Mouse (Mus musculus) cerebellum, adult 2 months (tissue): Measurements from ENCODE around the gene Leng8. TPM values are rescaled to one million over a fixed set of nuclear protein-coding genes. Genes with fewer than 3 reads are reported as not detected.

Experiments used
- DNase-seq, 2 experiments: peaks; one replicate each; pipeline ENCODE4 v3.0.0; 2021
- H3K27ac ChIP-seq: fragments of 200-500 bp; 2 replicates; pipeline ENCODE4 v1.5.1; 2012; ENCODE audit warnings: low read length, control low read depth, inconsistent platforms; ENCODE audit not compliant: insufficient read depth
- H3K27me3 ChIP-seq: fragments of 200-500 bp; 2 replicates; pipeline ENCODE4 v1.6.1; 2012; ENCODE audit warnings: inconsistent platforms, mild to moderate bottlenecking, low read length, moderate library complexity; ENCODE audit not compliant: control insufficient read depth, insufficient read depth
- H3K4me1 ChIP-seq: fragments of 200-500 bp; 2 replicates; pipeline ENCODE4 v1.6.1; 2011; ENCODE audit warnings: low read length; ENCODE audit not compliant: control insufficient read depth, insufficient read depth
- H3K4me3 ChIP-seq: fragments of 200-500 bp; replicated peaks from 2 replicates; pipeline ENCODE3; 2011; ENCODE audit warnings: mild to moderate bottlenecking, low read depth, low read length, control low read depth; ENCODE audit not compliant: insufficient read depth
- CTCF ChIP-seq: fragments of 200-500 bp; IDR thresholded peaks from 2 replicates; pipeline ENCODE4 v1.5.1; 2011; ENCODE audit warnings: low read depth, mild to moderate bottlenecking, control low read depth, low read length, moderate library complexity, borderline replicate concordance; ENCODE audit not compliant: insufficient read depth
- POLR2A ChIP-seq: fragments of 200-500 bp; IDR thresholded peaks from 2 replicates; pipeline ENCODE4 v1.6.1; 2011; ENCODE audit warnings: low read length, control low read depth, borderline replicate concordance; ENCODE audit not compliant: insufficient read depth
- WGBS: fragments of 180-500 bp; shearing (Covaris S2); methylation state at CpG from one replicate; pipeline ENCODE4 v1.1.7; 2018; 5-methylcytosine and 5-hydroxymethylcytosine counted together
- polyA plus RNA-seq: library from polyadenylated mRNA; depleted of rRNA; stranded (reverse); fragments of >200 nt; gene quantifications from 2 replicates; pipeline ENCODE4 v1.2.3, GENCODE M21; 2012; rRNA removed

Leng8 gene
- polyA plus RNA-seq: 587 and 614 TPM in 2 replicates

- Histone ChIP-seq H3K4me1 (peaks cover 3% of the 10 kb centered on the region; the same call in 1 of the 2 replicates), H3K27me3 (no peaks in the 10 kb centered on the region), H3K4me3 (peak within 1 kb of the TSS; percentile 78), H3K27ac (peak within 1 kb of the TSS; percentile 92)
- DNase-seq: peak; percentile 100
- TF ChIP-seq CTCF (no peak), POLR2A (peak; percentile 95)
- WGBS: under 1% methylated on average over 78 of the region's 78 CpGs
These were observed at the start of gene Leng8 for GRCm38 (mm10) chr7:4136771-4137531. Gene Leng8 (plus strand): TSS chr7:4137039.

- Histone ChIP-seq H3K4me3 (no peak overlapping the region), H3K27me3 (no peaks in the 10 kb centered on the region), H3K27ac (no peak overlapping the region), H3K4me1 (no peaks in the 10 kb centered on the region)
- WGBS: 74% methylated on average over 4 of the region's 4 CpGs
- no peak for DNase-seq
- TF ChIP-seq CTCF (no peak), POLR2A (no peak)
These were observed 49.5 kb upstream of the Leng8 start for GRCm38 (mm10) chr7:4087238-4087895.

- DNase-seq: no peak
- 79% methylated on average over 6 of the region's 6 CpGs for WGBS
- H3K27ac ChIP-seq: no peak overlapping the region
- no peaks in the 10 kb centered on the region for H3K27me3 ChIP-seq
- H3K4me1 ChIP-seq: no peaks in the 10 kb centered on the region
- H3K4me3 ChIP-seq: no peak overlapping the region
- TF ChIP-seq POLR2A (no peak), CTCF (no peak)
These were observed 48.9 kb upstream of the Leng8 start for GRCm38 (mm10) chr7:4087896-4088480.

- Histone ChIP-seq H3K4me3 (no peak overlapping the region), H3K4me1 (no peaks in the 10 kb centered on the region), H3K27me3 (no peaks in the 10 kb centered on the region), H3K27ac (no peak overlapping the region)
- TF ChIP-seq CTCF (no peak), POLR2A (no peak)
- no peak for DNase-seq
- 82% methylated on average over 2 of the region's 2 CpGs for WGBS
These were observed 48.2 kb upstream of the Leng8 start for GRCm38 (mm10) chr7:4088679-4089078.

- Histone ChIP-seq H3K27ac (no peak overlapping the region), H3K27me3 (no peaks in the 10 kb centered on the region), H3K4me3 (no peak overlapping the region), H3K4me1 (no peaks in the 10 kb centered on the region)
- no peak for DNase-seq
- TF ChIP-seq POLR2A (no peak), CTCF (no peak)
- WGBS: 49% methylated on average over 8 of the region's 8 CpGs
These were observed 45.7 kb upstream of the Leng8 start for GRCm38 (mm10) chr7:4091170-4091569.

- no peak for DNase-seq
- Histone ChIP-seq H3K4me3 (no peak overlapping the region), H3K27ac (no peak overlapping the region), H3K27me3 (no peaks in the 10 kb centered on the region), H3K4me1 (no peaks in the 10 kb centered on the region)
- 72% methylated on average over 2 of the region's 2 CpGs for WGBS
- no peak for TF ChIP-seq CTCF
These were observed 38.5 kb upstream of the Leng8 start for GRCm38 (mm10) chr7:4098301-4098700.

- H3K4me1 ChIP-seq: no peaks in the 10 kb centered on the region
- TF ChIP-seq POLR2A (no peak), CTCF (no peak)
- 79% methylated on average over 2 of the region's 2 CpGs for WGBS
- DNase-seq: no peak
- no peak overlapping the region for H3K4me3 ChIP-seq
- no peak overlapping the region for H3K27ac ChIP-seq
- no peaks in the 10 kb centered on the region for H3K27me3 ChIP-seq
These were observed 38.0 kb upstream of the Leng8 start for GRCm38 (mm10) chr7:4098832-4099231.

GRCm38 (mm10) chr7:4101144-4101543 lies 35.7 kb upstream of the Leng8 start:
- H3K4me3 ChIP-seq: no peak overlapping the region
- H3K27ac ChIP-seq: no peak overlapping the region
- no peaks in the 10 kb centered on the region for H3K4me1 ChIP-seq
- H3K27me3 ChIP-seq: no peaks in the 10 kb centered on the region
- 78% methylated on average over 5 of the region's 5 CpGs for WGBS
- TF ChIP-seq POLR2A: no peak
- DNase-seq: no peak
